Mouse (Mus musculus): Measurements from ENCODE around the gene Cbfa2t2.

DNA sequence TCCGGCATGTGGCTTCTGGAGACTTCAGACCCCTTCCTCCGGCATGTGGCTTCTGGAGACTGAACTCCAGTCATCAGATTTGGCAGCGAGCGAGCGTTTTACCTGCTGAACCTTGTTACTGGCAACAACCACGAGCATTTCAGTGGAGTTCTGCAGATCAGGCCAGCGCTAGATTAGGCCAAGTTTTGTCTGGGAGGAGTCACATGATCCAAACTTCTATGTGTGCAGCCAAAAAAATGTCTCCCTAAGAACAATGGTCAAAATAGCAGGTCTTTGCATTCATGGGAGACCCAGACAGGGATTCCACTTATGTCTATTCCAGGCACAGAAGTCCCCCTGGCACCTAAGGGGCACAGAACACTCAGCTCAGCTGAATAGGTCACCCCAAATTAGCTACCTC, 38.0 kb upstream of the Cbfa2t2 start:
- TF ChIP-seq CTCF (IDR thresholded peaks at IDR 0.05; ENCODE audit: extremely low read depth, insufficient read depth, low read length): no peak
- TF ChIP-seq POLR2A (IDR thresholded peaks at IDR 0.05; ENCODE audit: extremely low read depth, insufficient read depth, low read length): no peak

All from cortical plate, adult 2 months (tissue).